Mouse (Mus musculus) CH12.LX (cell line): ENCODE measurements at regions not wholly inside any gene's neighbourhood (a gene's known extent, or its start where the extent isn't known, plus 50 kb on each side); places are given as distances from the start of the nearest gene placed in this dataset.

Experiments
- ETS1 ChIP-seq: conservative IDR thresholded peaks from 2 replicates; pipeline ENCODE4 v1.6.1; 2012; ENCODE audit warnings: low read depth, mild to moderate bottlenecking, inconsistent platforms, low read length, improper control_type of control experiment, moderate library complexity
- ZC3H11A ChIP-seq: IDR thresholded peaks from 2 replicates; pipeline ENCODE4 v1.6.1; 2012; ENCODE audit warnings: low read depth, mild to moderate bottlenecking, inconsistent platforms, low read length, improper control_type of control experiment

DNA sequence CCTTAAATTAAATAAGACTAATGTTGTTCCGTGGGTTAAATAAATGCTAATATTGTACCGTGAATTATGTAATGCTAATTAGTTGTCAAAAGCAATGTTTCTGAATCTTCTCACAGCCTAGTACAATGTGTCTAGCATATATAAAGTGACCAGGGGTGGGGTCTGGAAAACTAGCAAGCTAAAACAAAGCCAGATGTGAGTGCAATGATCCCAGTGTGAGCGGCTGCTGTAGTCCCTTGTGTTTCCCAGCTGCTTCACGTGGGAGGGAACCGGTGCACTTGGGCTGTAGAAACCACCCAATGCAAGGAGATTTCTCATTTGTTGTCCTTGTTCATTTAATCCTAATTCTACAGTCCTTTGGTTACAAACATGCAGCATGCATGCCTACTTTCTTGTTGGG lies 232.4 kb upstream of the Tll1 start:
- no peak for TF ChIP-seq ZC3H11A
- no peak for TF ChIP-seq ETS1
